Mouse (Mus musculus): ENCODE measurements around the gene Dnajb6.
"Not testable (repeated sequence)": the region's sequence is repeated elsewhere in the genome, so short reads cannot be mapped to it uniquely, and the experiment has no call there.

The Dnajb6 gene

DNA sequence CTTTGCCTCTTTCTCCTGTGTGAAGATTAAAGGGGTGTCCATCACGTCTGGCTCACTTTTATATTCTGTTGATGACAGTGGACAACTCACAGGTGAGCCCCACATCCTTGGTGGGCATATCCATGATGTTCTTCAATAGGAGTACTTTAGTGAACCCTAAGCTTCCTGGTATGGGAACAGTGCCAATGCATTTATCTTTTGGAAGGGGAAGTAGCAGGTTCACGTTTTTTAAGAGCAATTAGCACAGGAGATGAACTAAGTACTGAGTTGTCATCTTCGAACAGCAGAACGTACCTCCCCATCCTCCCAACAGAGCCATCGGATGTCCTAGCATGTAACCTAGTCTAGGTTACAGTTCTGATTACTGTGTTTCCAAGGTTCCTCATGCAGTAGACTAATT lies 23.8 kb downstream of the Dnajb6 start:
- peak; percentile 34 for DNase-seq (ENCODE audit: extremely low read depth, low read depth)

DNA sequence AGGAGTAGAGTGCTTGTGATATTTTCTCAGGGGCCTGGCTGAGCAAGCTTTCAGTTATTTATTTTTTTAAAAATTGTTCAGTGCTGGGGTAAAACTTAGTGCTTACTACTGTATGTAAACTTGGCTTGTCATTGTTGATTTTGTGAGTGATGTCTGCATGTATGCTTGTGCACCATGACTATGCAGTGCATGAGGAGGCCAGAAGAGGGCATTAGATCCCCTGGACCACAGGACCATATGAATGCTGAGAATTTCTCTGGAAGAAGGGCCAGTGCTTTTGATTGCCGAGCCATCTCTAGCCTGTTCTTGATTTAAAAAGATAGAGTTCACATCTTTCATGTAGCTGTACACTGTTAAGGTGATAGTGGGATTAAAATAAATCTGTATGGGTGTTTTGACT lies 35.4 kb downstream of the Dnajb6 start:
- peak; percentile 7 for DNase-seq (ENCODE audit: extremely low read depth, low read depth)

- no peak for DNase-seq (ENCODE audit: extremely low read depth, low read depth)
Measured at GRCm38 (mm10) chr5:29772038-29772437, 36.5 kb downstream of the Dnajb6 start.

DNA sequence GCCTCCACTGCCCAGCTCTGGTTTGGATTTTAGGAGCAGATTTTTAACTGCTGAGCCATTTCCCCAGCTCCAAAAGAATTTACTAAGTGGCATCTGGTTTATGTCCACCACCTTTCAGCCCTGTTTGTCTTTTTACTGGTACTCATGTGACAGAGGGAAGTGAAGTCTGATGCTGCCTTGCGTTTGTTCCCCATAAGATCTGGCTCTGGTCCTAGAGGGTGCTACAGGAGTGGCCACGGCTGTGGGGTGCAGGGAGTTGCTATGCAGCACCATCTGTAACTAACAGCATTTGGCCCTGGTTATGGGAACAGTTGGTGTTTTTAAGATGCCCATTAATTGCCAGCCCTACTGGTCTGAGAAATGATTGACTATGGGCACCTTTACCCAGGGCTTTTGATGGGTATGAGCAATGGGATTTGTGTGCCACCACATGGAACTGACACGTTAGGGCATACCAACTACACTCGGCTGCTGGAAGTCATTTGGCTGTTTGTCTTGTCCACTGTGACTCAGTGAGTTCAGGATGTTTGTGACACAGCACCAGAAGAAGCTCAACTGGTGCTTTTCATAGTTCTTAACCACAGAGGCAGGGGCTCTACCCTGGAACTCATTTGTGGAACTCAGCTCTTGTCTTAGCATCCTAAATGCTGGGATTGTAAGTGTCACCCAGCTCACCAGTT lies 37.3 kb downstream of the Dnajb6 start:
- DNase-seq (ENCODE audit: extremely low read depth, low read depth) = no peak

DNA sequence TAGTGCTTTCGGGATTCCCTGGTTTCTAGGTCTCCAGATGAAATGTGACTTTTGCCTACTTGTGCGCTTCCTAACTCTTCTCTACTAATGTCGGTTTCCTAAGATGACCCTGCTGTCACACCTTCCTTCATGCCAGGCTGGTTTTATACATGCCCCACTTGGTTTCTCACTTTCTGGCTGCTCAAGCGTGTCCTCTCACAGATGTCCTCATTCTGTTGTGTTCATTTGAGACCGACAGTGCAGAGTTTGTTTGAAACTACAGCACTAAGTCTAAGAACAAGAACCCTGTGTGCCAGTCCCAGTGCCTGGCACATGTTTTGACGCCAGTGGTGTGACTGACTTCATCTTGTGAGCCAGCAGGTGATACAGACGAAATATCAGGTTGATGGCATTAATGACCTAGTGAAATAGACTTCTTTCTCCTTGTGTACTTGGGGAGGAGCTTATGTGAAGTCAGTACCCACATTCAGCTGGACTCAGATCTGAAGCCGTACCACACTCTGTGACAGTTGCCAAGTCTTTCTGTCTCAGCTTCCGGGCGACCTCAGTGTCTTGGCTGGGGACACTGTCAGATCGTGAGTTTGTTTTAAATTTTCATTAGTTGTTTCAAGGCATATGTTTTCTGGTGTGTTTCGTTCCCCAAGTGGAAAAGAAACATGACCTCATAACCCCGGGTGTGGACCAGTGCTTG lies 38.1 kb downstream of the Dnajb6 start:
- no peak for DNase-seq (ENCODE audit: extremely low read depth, low read depth)

- no peak for DNase-seq (ENCODE audit: extremely low read depth, low read depth)
Measured at GRCm38 (mm10) chr5:29775437-29775836, 39.9 kb downstream of the Dnajb6 start.

DNA sequence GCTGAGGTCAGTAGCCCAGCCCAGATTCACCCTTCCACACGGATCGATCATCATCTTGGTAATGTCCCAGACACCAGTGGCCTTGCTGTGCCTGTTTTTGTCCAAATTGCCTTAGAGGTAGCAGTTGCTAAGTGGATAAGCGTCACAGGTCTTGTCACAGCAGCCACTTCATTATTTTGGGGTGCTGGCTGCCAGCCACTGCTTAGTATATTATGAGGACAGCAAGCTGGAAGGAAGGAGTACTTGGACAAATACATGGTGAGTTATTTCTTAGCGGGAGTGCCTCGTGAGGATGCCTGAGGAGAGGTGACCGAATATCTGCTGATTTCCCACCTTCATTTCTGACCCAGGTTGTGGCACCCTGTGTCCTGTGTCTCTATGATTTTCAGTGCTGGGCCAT lies 42.5 kb downstream of the Dnajb6 start:
- no peak for DNase-seq (ENCODE audit: extremely low read depth, low read depth)

GRCm38 (mm10) chr5:29779733-29780132 lies 44.2 kb downstream of the Dnajb6 start:
- not testable (repeated sequence) for DNase-seq (ENCODE audit: extremely low read depth, low read depth)

- no peak for DNase-seq (ENCODE audit: extremely low read depth, low read depth)
Measured at GRCm38 (mm10) chr5:29782261-29782660, 46.8 kb downstream of the Dnajb6 start.

DNA sequence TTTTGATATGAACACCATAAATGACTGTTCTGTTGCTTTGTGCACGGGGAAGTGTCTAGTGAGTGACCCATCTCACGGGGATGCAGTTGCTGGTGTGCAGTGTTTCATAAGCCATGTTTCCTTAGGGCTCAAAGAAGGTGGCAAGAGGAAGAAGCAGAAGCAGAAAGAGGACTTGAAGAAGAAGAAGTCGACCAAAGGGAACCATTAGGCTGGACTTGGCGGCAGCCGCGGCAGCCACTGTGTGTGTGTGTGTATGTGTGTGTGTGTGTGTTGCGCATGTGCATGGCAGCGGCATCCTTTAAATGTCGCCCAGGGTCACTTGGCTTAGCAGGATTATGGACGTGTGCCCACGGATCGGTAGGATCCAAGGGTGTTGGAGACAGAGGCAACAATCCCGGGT lies 49.4 kb downstream of the Dnajb6 start:
- not testable (repeated sequence) for DNase-seq (ENCODE audit: extremely low read depth, low read depth)

DNA sequence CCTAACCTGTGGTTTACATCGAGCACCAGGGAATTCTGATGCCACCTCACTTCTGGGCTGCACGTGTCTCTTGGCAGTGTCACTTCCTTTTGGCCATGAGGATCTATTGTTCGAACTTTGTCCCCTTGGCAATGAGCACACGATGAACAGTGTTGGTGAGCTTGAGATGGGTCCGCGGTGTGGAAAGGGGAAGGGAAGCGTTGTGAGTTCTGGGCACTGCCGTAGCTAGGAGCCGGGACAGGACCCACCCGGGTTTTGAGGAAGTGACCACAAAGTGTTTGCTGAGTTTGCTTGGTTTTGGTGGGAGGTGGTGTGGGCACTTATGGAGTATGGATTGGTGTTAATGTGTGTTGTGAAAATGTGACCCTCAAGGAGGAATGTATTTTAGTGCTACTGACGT lies 50.5 kb downstream of the Dnajb6 start:
- not testable (repeated sequence) for DNase-seq (ENCODE audit: extremely low read depth, low read depth)

DNA sequence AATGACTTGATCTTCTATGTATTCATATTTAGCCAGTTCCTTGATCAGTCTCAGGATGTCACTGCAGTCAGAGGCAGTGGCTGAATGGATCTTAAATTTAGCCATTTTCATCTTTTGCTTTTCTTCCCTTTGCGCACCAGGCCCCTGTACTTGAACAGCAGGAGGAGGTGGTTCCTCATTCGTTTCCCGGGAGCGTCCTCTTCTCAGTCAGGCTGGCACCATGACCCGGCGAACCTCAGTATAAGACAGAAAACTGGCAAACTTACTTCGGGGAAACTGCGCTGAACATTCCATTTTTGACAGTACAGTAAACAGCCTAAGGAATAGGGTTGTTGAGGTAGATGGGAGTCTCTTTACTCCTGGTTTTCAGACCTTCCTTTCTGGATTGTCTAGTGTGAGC lies 59.4 kb downstream of the Dnajb6 start:
- DNase-seq (ENCODE audit: extremely low read depth, low read depth) = not testable (repeated sequence)

- DNase-seq (ENCODE audit: extremely low read depth, low read depth) = no peak
Measured at GRCm38 (mm10) chr5:29808940-29809339, 73.5 kb downstream of the Dnajb6 start.

GRCm38 (mm10) chr5:29811377-29811921 lies 76.0 kb downstream of the Dnajb6 start:
- not testable (repeated sequence) for DNase-seq (ENCODE audit: extremely low read depth, low read depth)

GRCm38 (mm10) chr5:29816523-29817242 lies 81.2 kb downstream of the Dnajb6 start:
- no peak for DNase-seq (ENCODE audit: extremely low read depth, low read depth)

DNA sequence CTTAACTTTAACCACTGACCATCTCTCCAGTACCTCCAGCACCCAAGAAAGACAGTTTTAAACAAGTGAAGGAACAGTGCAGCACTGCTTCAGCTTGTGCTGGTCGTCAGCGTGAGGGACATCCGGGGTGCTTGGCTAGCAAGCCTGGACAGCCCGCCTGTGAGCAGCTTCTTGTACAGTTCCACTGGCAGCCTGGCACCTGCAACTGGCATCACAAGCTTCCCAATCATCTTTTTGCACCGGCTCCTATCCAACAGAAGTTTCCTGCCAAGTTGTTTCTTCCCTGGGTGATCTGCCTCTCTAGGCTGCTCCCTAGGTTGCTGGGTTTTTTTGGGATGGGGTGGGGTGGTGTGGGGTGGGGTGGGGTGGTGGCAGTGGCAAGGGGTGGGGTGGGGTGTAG lies 81.9 kb downstream of the Dnajb6 start:
- no peak for DNase-seq (ENCODE audit: extremely low read depth, low read depth)

GRCm38 (mm10) chr5:29818287-29818686 lies 82.8 kb downstream of the Dnajb6 start:
- DNase-seq (ENCODE audit: extremely low read depth, low read depth) = no peak

DNA sequence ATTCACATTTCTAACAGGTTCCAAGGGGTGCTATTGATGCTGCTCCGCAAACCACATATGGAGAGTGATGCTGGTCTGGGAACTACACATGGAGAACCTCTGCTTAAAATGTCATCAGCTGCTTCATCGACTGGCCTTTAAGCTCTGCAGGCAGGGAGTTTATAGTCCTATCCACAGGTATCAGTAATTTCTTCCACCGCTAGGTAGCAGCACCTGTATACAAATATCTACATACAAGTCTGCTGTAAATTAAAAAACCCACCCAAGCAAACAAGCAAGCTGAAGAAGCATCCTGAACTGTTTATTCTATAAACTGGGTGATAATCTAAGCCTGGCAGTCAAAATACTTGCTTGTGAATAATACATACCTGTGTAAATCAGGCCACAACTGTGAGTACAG lies 89.3 kb downstream of the Dnajb6 start:
- peak; percentile 36 for DNase-seq (ENCODE audit: extremely low read depth, low read depth)

- no peak for DNase-seq (ENCODE audit: extremely low read depth, low read depth)
Measured at GRCm38 (mm10) chr5:29826780-29827179, 91.3 kb downstream of the Dnajb6 start.

- no peak for DNase-seq (ENCODE audit: extremely low read depth, low read depth)
Measured at GRCm38 (mm10) chr5:29842444-29843166, 107.1 kb downstream of the Dnajb6 start.

DNA sequence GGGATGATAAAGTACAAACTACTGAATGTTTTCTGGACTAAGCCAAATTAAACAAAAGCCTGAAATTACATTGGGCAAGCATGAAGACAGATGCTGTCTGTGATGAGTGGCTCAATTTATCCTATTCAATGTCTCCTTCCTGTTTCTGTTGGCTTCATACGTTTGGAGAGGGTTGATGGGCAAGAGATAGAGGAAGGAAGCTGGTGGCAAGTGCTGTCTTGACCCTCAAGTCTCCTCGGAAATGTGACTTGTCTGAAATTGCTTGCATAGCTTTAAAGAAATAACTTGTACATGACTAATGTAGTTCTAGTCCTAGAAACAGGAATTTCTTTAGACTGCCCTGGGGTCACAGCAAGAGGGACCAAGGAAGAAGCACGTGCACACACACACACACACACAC lies 109.5 kb downstream of the Dnajb6 start:
- no peak for DNase-seq (ENCODE audit: extremely low read depth, low read depth)

Measured in MEL-GATA-1-ER (cell line).